Mouse (Mus musculus): ENCODE measurements around the gene Ssmem1.
A peak's percentile ranks its signal among the peaks of the same experiment; 100 is the strongest.

The Ssmem1 gene

GRCm38 (mm10) chr6:30552628-30553027 is 43.0 kb downstream of the Ssmem1 start:
- no peak for DNase-seq (ENCODE audit: low spot score in 2 of 2)

GRCm38 (mm10) chr6:30553381-30554010 is 43.8 kb downstream of the Ssmem1 start:
- no peak for DNase-seq (ENCODE audit: low spot score in 2 of 2)

DNA sequence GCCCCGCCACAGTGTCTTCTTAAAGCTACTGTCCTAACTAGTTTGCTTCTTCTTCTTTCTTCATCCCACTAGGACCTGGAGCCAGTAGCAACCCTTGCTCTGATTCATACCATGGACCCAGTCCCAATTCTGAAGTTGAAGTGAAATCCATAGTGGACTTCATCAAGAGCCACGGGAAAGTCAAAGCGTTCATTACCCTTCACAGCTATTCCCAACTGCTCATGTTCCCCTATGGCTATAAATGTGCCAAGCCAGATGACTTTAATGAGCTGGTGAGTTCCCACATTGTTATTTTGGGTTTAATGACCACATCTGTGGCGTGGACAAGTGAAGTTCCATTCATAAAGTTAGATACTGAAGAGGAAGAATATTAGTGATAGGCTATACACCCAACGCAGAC is 44.4 kb downstream of the Ssmem1 start:
- DNase-seq (ENCODE audit: low spot score in 2 of 2): no peak

DNA sequence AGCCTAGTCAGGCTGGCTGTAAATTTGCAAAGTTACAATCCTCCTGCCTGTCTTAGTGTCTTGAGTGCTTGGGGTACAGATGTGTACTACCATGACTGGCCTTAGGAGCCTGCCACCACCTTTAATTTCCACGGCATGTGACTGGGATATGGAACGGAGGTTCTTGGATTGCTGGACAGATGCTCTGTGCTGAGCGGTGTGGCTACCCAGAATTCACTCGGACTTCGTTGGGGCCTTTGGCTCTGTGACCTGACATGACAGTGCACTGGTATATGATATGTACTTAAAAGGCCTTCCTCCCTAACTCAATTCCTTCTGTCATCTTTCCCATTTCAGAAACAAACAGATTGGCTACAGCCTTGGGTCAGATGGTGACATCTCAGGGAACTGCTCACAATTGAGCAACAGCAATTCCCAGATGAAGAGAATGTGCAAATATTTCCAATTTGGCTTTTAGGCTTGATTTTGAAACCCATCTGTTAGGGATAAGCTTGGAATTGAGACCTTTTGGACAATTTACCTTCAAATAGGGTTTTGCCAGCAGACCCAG is 45.0 kb downstream of the Ssmem1 start:
- no peak for DNase-seq (ENCODE audit: low spot score in 2 of 2)

DNA sequence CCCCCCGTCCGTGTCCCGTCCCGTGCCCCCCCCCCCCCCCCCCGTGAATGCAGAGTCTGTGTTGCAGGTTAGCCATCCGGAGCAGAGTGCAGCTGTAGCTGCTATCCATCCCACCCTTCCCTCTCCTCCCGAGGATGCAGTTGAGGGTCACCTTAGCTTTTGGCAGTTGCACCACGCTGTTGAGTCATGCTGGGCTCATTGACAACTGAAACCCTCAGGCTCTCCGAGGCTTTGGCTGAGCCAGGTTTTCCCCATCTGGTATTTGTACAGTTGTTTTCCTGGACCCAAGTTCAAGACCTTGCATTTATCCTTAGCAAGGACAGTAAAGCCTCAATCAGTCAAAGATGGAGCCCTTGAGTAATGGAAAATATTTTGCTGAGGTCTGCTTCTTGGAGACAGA is 46.4 kb downstream of the Ssmem1 start:
- DNase-seq (ENCODE audit: low spot score in 2 of 2): no peak

DNA sequence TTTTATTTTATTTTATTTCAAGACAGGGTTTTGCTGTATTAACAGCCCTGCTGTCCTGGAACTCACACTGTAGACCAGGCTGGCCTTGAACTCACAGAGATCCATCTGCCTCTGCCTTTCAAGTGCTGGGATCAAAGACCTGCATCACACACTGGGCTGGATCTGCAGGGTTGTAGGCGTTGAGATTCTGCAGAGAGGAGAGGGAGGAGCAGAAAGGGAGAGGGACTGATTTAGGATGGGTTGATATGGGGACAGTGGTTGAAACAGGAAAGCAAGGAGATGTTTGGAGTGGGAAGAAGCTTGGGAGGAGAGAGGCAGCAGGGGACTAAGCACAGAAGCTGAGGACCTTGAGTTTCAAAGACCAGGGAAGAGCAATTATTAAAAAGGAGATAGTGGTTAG is 50.1 kb downstream of the Ssmem1 start:
- DNase-seq (ENCODE audit: low spot score in 2 of 2): no peak

- no peak for DNase-seq (ENCODE audit: low spot score in 2 of 2)
Observed at GRCm38 (mm10) chr6:30562132-30562531, 52.5 kb downstream of the Ssmem1 start.

GRCm38 (mm10) chr6:30563575-30563974 is 53.9 kb downstream of the Ssmem1 start:
- DNase-seq (ENCODE audit: low spot score in 2 of 2): no peak

DNA sequence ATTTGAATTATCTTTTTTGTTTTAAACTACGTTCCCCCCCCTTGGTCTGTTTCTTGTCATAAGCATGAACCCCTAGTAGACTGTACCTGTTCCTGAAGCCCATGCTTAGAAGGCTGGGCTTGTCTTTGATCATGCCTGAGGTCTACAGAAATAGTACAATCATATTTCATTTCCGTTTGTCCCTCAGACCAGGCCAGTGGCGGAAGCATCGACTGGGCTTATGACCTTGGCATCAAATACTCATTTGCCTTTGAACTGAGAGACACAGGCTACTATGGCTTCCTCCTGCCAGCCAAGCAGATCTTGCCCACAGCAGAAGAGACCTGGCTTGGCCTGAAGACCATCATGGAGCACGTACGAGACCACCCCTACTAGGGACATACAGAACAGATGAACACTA is 54.4 kb downstream of the Ssmem1 start:
- DNase-seq (ENCODE audit: low spot score in 2 of 2): no peak

DNA sequence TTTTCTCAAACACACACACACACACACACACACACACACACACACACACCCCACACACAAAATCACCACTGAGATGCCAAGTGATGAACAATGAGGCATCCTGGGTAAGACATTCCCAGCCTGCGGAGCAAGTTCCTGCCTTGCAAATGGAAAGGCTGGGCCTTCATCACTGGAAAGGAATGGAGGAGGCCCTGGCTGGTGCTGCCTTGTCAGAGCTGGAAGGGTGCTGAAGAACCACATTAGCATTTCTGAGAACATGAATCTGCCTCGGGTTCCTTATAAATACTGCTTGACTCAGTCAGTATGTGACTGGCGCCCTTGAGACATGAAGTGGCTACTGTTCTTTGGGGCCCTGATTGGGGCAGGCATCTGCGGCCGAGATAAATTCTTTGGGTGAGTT is 58.4 kb downstream of the Ssmem1 start, which contains the start of gene Cpa4:
Gene Cpa4 (plus strand): TSS at position 301 of the 400 bp plus-strand sequence.
- DNase-seq (ENCODE audit: low spot score in 2 of 2): no peak

DNA sequence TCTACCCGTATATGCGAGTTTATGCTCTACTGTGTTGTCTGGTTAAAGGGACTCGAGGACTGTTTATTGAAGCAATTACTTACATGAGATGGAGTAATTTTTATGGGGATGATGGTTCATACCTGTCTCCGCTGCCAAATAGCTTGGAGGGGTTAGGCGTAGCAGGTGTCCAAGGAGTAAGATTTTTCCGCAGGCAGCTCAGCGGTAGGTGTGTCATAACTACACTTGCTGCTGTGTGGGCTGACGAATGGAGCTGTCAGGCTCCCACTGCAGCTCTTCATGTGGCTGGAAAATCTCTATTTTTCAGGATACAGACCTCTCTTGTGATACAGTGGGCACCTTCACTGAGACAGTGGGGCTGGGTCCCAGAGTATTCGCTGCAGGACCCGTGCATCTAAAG is 59.7 kb downstream of the Ssmem1 start:
- peak in 1 of 2 experiments; percentile 69 for DNase-seq (ENCODE audit: low spot score in 2 of 2)

Data from frontal cortex, postnatal 36 days (tissue).